Mouse (Mus musculus) liver, embryonic 13.5 days (tissue): ENCODE measurements around the gene Vmn2r7. TPM values are rescaled to one million over a fixed set of nuclear protein-coding genes. Genes with fewer than 3 reads are reported as not detected.
"Not testable (repeated sequence)": the region's sequence is repeated elsewhere in the genome, so short reads cannot be mapped to it uniquely, and the experiment has no call there.

Experiments
- ATAC-seq: fragments of 200-750 bp; cut with Nextera tagmentation; 2 replicates; pipeline ENCODE4 v1.8.0; 2017; ENCODE audit warnings: low read depth, mild to moderate bottlenecking, moderate number of reproducible peaks, moderate library complexity
- DNase-seq: peaks from one replicate; pipeline ENCODE4 v3.0.0; 2022
- H3K27ac ChIP-seq: fragments of 300-500 bp; sonication (generic); 2 replicates; pipeline ENCODE4 v1.5.1; 2015; ENCODE audit warnings: moderate library complexity, mild to moderate bottlenecking, inconsistent platforms
- H3K27me3 ChIP-seq: fragments of 300-500 bp; sonication (generic); 2 replicates; pipeline ENCODE4 v1.6.1; 2015; ENCODE audit warnings: mild to moderate bottlenecking, inconsistent platforms
- H3K36me3 ChIP-seq: fragments of 300-500 bp; sonication (generic); 2 replicates; pipeline ENCODE4 v1.6.1; 2015; ENCODE audit warnings: mild to moderate bottlenecking, inconsistent platforms
- H3K4me1 ChIP-seq: fragments of 300-500 bp; sonication (generic); replicated peaks from 2 replicates; pipeline ENCODE4 v1.6.1; 2015; ENCODE audit warnings: inconsistent platforms
- H3K4me2 ChIP-seq: fragments of 300-500 bp; sonication (generic); 2 replicates; pipeline ENCODE4 v1.6.1; 2015; ENCODE audit warnings: inconsistent platforms, mild to moderate bottlenecking, moderate library complexity
- H3K4me3 ChIP-seq: fragments of 300-500 bp; sonication (generic); replicated peaks from 2 replicates; pipeline ENCODE4 v1.5.1; 2015; ENCODE audit warnings: mild to moderate bottlenecking, inconsistent platforms
- H3K9ac ChIP-seq: fragments of 300-500 bp; sonication (generic); 2 replicates; pipeline ENCODE4 v1.6.1; 2015; ENCODE audit warnings: mild to moderate bottlenecking, inconsistent platforms
- H3K9me3 ChIP-seq: fragments of 300-500 bp; sonication (generic); replicated peaks from 2 replicates; pipeline ENCODE4 v1.6.1; 2016; ENCODE audit warnings: inconsistent platforms
- WGBS: fragments of 180-500 bp; shearing (Covaris S2); methylation state at CpG from one replicate; pipeline ENCODE4 v1.1.7; 2015; ENCODE audit not compliant: insufficient replicate concordance; 5-methylcytosine and 5-hydroxymethylcytosine counted together
- polyA plus RNA-seq: library from polyadenylated mRNA; unstranded; fragments of >200 nt; fragmentation: Nextera tagmentation; extraction: Ambion mirVana; gene quantifications from 2 replicates; pipeline ENCODE4 v1.2.1, GENCODE M21; 2015

Vmn2r7 gene
- not detected in 2 replicates for polyA plus RNA-seq

GRCm38 (mm10) chr3:64844665-64845064, at the start of gene Vmn2r7:
Vmn2r7 (minus strand) TSS chr3:64844765.
- not testable (repeated sequence) for H3K36me3 ChIP-seq, DNase-seq, H3K4me1 ChIP-seq, H3K4me3 ChIP-seq, H3K27ac ChIP-seq, H3K9ac ChIP-seq, H3K9me3 ChIP-seq, ATAC-seq, H3K4me2 ChIP-seq, H3K27me3 ChIP-seq
- 77% methylated on average over 3 of the region's 3 CpGs for WGBS

- DNase-seq (no peak), ATAC-seq (no peak)
- H3K27me3 ChIP-seq = no peaks in the 10 kb centered on the region
- H3K4me3 ChIP-seq = no peak overlapping the region
- no peaks in the 10 kb centered on the region for H3K9me3 ChIP-seq
- 31% methylated on average over 1 of the region's 1 CpGs for WGBS
- no peak overlapping the region for H3K9ac ChIP-seq
- H3K27ac ChIP-seq = no peak overlapping the region
- H3K36me3 ChIP-seq = no peaks in the 10 kb centered on the region
- H3K4me1 ChIP-seq = no peaks in the 10 kb centered on the region
- no peak overlapping the region for H3K4me2 ChIP-seq
Observed at GRCm38 (mm10) chr3:64889725-64890124, 45.2 kb upstream of the Vmn2r7 start.

- no peak for ATAC-seq
- H3K27me3 ChIP-seq = no peaks in the 10 kb centered on the region
- H3K36me3 ChIP-seq = no peaks in the 10 kb centered on the region
- no peaks in the 10 kb centered on the region for H3K9me3 ChIP-seq
- H3K27ac ChIP-seq = no peak overlapping the region
- no peak overlapping the region for H3K9ac ChIP-seq
- DNase-seq = no peak
- H3K4me2 ChIP-seq = no peak overlapping the region
- H3K4me1 ChIP-seq = no peaks in the 10 kb centered on the region
- WGBS = 56% methylated on average over 3 of the region's 3 CpGs
- H3K4me3 ChIP-seq = no peak overlapping the region
Observed at GRCm38 (mm10) chr3:64878199-64878977, 33.8 kb upstream of the Vmn2r7 start.

GRCm38 (mm10) chr3:64876669-64877068, 32.1 kb upstream of the Vmn2r7 start:
- H3K9ac ChIP-seq = no peak overlapping the region
- no peak overlapping the region for H3K27ac ChIP-seq
- no peak for ATAC-seq
- H3K4me2 ChIP-seq = no peak overlapping the region
- H3K9me3 ChIP-seq = no peaks in the 10 kb centered on the region
- no peak overlapping the region for H3K4me3 ChIP-seq
- no peaks in the 10 kb centered on the region for H3K36me3 ChIP-seq
- no peaks in the 10 kb centered on the region for H3K4me1 ChIP-seq
- 44% methylated on average over 1 of the region's 1 CpGs for WGBS
- DNase-seq = no peak
- H3K27me3 ChIP-seq = no peaks in the 10 kb centered on the region

- no peaks in the 10 kb centered on the region for H3K36me3 ChIP-seq
- no peaks in the 10 kb centered on the region for H3K27me3 ChIP-seq
- no peak overlapping the region for H3K4me3 ChIP-seq
- DNase-seq (no peak), ATAC-seq (no peak)
- no peaks in the 10 kb centered on the region for H3K4me1 ChIP-seq
- no peak overlapping the region for H3K4me2 ChIP-seq
- no peak overlapping the region for H3K27ac ChIP-seq
- no peak overlapping the region for H3K9ac ChIP-seq
- 51% methylated on average over 2 of the region's 2 CpGs for WGBS
- no peaks in the 10 kb centered on the region for H3K9me3 ChIP-seq
Observed at GRCm38 (mm10) chr3:64842881-64843280, 1.7 kb downstream of the Vmn2r7 start.

- no peaks in the 10 kb centered on the region for H3K27me3 ChIP-seq
- no peak overlapping the region for H3K27ac ChIP-seq
- no peak overlapping the region for H3K4me2 ChIP-seq
- no peak for ATAC-seq
- no peaks in the 10 kb centered on the region for H3K36me3 ChIP-seq
- no peak overlapping the region for H3K9ac ChIP-seq
- H3K4me3 ChIP-seq = no peak overlapping the region
- no peaks in the 10 kb centered on the region for H3K4me1 ChIP-seq
- DNase-seq = no peak
- no peaks in the 10 kb centered on the region for H3K9me3 ChIP-seq
- WGBS = 6% methylated on average over 4 of the region's 4 CpGs
Observed at GRCm38 (mm10) chr3:64842299-64842698, 2.3 kb downstream of the Vmn2r7 start.

GRCm38 (mm10) chr3:64831134-64831533, 13.4 kb downstream of the Vmn2r7 start:
- no peak for DNase-seq
- WGBS = 85% methylated on average over 1 of the region's 1 CpGs
- Histone ChIP-seq H3K9me3 (no peaks in the 10 kb centered on the region), H3K9ac (no peak overlapping the region), H3K4me2 (no peak overlapping the region), H3K4me1 (no peaks in the 10 kb centered on the region), H3K27ac (no peak overlapping the region), H3K4me3 (no peak overlapping the region), H3K36me3 (no peaks in the 10 kb centered on the region), H3K27me3 (no peaks in the 10 kb centered on the region)
- ATAC-seq = no peak

GRCm38 (mm10) chr3:64791245-64791591, 53.3 kb downstream of the Vmn2r7 start:
- Histone ChIP-seq H3K9ac (no peak overlapping the region), H3K27me3 (no peaks in the 10 kb centered on the region), H3K4me3 (no peak overlapping the region), H3K4me1 (no peaks in the 10 kb centered on the region), H3K9me3 (no peaks in the 10 kb centered on the region), H3K4me2 (no peak overlapping the region), H3K36me3 (no peaks in the 10 kb centered on the region), H3K27ac (no peak overlapping the region)
- WGBS = 50% methylated on average over 6 of the region's 6 CpGs
- ATAC-seq = no peak
- DNase-seq = no peak

GRCm38 (mm10) chr3:64790509-64791244, 53.9 kb downstream of the Vmn2r7 start:
- no peaks in the 10 kb centered on the region for H3K36me3 ChIP-seq
- DNase-seq (no peak), ATAC-seq (no peak)
- WGBS = 48% methylated on average over 10 of the region's 10 CpGs
- H3K4me2 ChIP-seq = no peak overlapping the region
- H3K4me1 ChIP-seq = no peaks in the 10 kb centered on the region
- no peaks in the 10 kb centered on the region for H3K27me3 ChIP-seq
- no peak overlapping the region for H3K4me3 ChIP-seq
- H3K9me3 ChIP-seq = no peaks in the 10 kb centered on the region
- H3K27ac ChIP-seq = no peak overlapping the region
- H3K9ac ChIP-seq = no peak overlapping the region

- Histone ChIP-seq H3K4me3 (no peak overlapping the region), H3K4me2 (no peak overlapping the region), H3K27me3 (no peaks in the 10 kb centered on the region), H3K36me3 (no peaks in the 10 kb centered on the region), H3K9me3 (no peaks in the 10 kb centered on the region), H3K9ac (no peak overlapping the region), H3K4me1 (no peaks in the 10 kb centered on the region), H3K27ac (no peak overlapping the region)
- DNase-seq = no peak
- ATAC-seq = no peak
- 73% methylated on average over 1 of the region's 1 CpGs for WGBS
Observed at GRCm38 (mm10) chr3:64782901-64783300, 61.7 kb downstream of the Vmn2r7 start.

GRCm38 (mm10) chr3:64772132-64772531, 72.4 kb downstream of the Vmn2r7 start:
- Histone ChIP-seq H3K36me3 (no peaks in the 10 kb centered on the region), H3K4me3 (no peak overlapping the region), H3K9me3 (no peaks in the 10 kb centered on the region), H3K27me3 (no peaks in the 10 kb centered on the region), H3K4me1 (no peaks in the 10 kb centered on the region), H3K27ac (no peak overlapping the region), H3K9ac (no peak overlapping the region), H3K4me2 (no peak overlapping the region)
- ATAC-seq (no peak), DNase-seq (no peak)
- 73% methylated on average over 1 of the region's 1 CpGs for WGBS

GRCm38 (mm10) chr3:64756145-64756544, 88.4 kb downstream of the Vmn2r7 start:
- H3K9me3 ChIP-seq = no peaks in the 10 kb centered on the region
- H3K4me2 ChIP-seq = no peak overlapping the region
- WGBS = 52% methylated on average over 2 of the region's 2 CpGs
- no peaks in the 10 kb centered on the region for H3K36me3 ChIP-seq
- DNase-seq (no peak), ATAC-seq (no peak)
- H3K4me3 ChIP-seq = no peak overlapping the region
- no peaks in the 10 kb centered on the region for H3K4me1 ChIP-seq
- H3K9ac ChIP-seq = no peak overlapping the region
- H3K27me3 ChIP-seq = no peaks in the 10 kb centered on the region
- no peak overlapping the region for H3K27ac ChIP-seq
